Mouse (Mus musculus) CH12.LX (cell line): ENCODE results near the gene Fam169b. TPM values are rescaled to one million over a fixed set of nuclear protein-coding genes. Genes with fewer than 3 reads are reported as not detected.

Experiments used
- DNase-seq: peaks from one replicate; pipeline ENCODE4 v3.0.0-alpha.2; 2013; ENCODE audit errors: extremely low read depth
- H3K27ac ChIP-seq: 2 replicates; pipeline ENCODE4 v1.5.1; 2012; ENCODE audit warnings: low read depth, mild to moderate bottlenecking, control low read depth, moderate library complexity; ENCODE audit not compliant: insufficient read depth
- H3K27me3 ChIP-seq: replicated peaks from 2 replicates; pipeline ENCODE3; 2012; ENCODE audit warnings: inconsistent platforms
- H3K36me3 ChIP-seq, 2 experiments: replicated peaks in 1 of 2; 2 replicates each; pipeline versions ENCODE3 to v1.6.1; 2012; ENCODE audit warnings: inconsistent platforms in 1 of 2, low read length in 1 of 2, mild to moderate bottlenecking in 1 of 2, mixed read lengths in 1 of 2, moderate library complexity in 1 of 2; ENCODE audit not compliant: control insufficient read depth in 1 of 2, insufficient read depth in 1 of 2
- H3K4me1 ChIP-seq, 2 experiments: 2 replicates each; pipeline ENCODE4 v1.6.1; 2012; ENCODE audit warnings: inconsistent platforms in 1 of 2, moderate library complexity in 1 of 2; ENCODE audit not compliant: insufficient read depth in 2 of 2, control insufficient read depth in 1 of 2
- H3K4me2 ChIP-seq: 2 replicates; pipeline ENCODE4 v1.6.1; 2012; ENCODE audit warnings: low read depth, mild to moderate bottlenecking, control low read depth; ENCODE audit not compliant: poor library complexity, insufficient read depth, severe bottlenecking
- H3K4me3 ChIP-seq, 3 experiments: fragments of 150-350 bp in 1 of 3; sonication (generic) in 1 of 3; replicated peaks in 1 of 3; 2 replicates each; pipeline versions ENCODE3 to v1.5.1; 2011 to 2012; ENCODE audit warnings: low read depth in 2 of 3, low read length in 2 of 3, mild to moderate bottlenecking in 2 of 3, moderate library complexity in 2 of 3, control low read depth in 1 of 3, improper control_type of control experiment in 1 of 3, inconsistent platforms in 1 of 3, mixed read lengths in 1 of 3; ENCODE audit not compliant: poor library complexity in 1 of 3
- H3K79me2 ChIP-seq: replicated peaks from 2 replicates; pipeline ENCODE4 v1.6.1; 2012; ENCODE audit warnings: mild to moderate bottlenecking, moderate library complexity; ENCODE audit not compliant: control insufficient read depth, poor library complexity, insufficient read depth, severe bottlenecking; ENCODE audit errors: extremely low read depth
- H3K9ac ChIP-seq: 2 replicates; pipeline ENCODE4 v1.6.1; 2012; ENCODE audit warnings: low read depth, mild to moderate bottlenecking, control low read depth, moderate library complexity; ENCODE audit not compliant: insufficient read depth
- H3K9me3 ChIP-seq: replicated peaks from 2 replicates; pipeline ENCODE3; 2012; ENCODE audit warnings: low read length, inconsistent platforms, mixed read lengths
- ELF1 ChIP-seq: IDR thresholded peaks from 2 replicates; pipeline ENCODE4 v1.6.1; 2014; ENCODE audit warnings: low read depth, mild to moderate bottlenecking, inconsistent platforms, low read length, improper control_type of control experiment
- EP300 ChIP-seq: IDR thresholded peaks from 2 replicates; pipeline ENCODE4 v1.6.1; 2011; ENCODE audit warnings: low read length, improper control_type of control experiment
- ETS1 ChIP-seq: conservative IDR thresholded peaks from 2 replicates; pipeline ENCODE4 v1.6.1; 2012; ENCODE audit warnings: low read depth, mild to moderate bottlenecking, inconsistent platforms, low read length, improper control_type of control experiment, moderate library complexity
- GABPA ChIP-seq: IDR thresholded peaks from 2 replicates; pipeline ENCODE4 v1.6.1; 2012; ENCODE audit warnings: low read depth, low read length, improper control_type of control experiment, inconsistent platforms; ENCODE audit not compliant: insufficient replicate concordance
- IRF4 ChIP-seq: IDR thresholded peaks from 2 replicates; pipeline ENCODE4 v1.6.1; 2014; ENCODE audit warnings: low read depth, mild to moderate bottlenecking, inconsistent platforms, low read length, improper control_type of control experiment
- JUN ChIP-seq: IDR thresholded peaks from 2 replicates; pipeline ENCODE4 v1.6.1; 2011; ENCODE audit warnings: low read depth, mild to moderate bottlenecking, low read length, improper control_type of control experiment, moderate library complexity; ENCODE audit not compliant: insufficient read depth
- MAX ChIP-seq: IDR thresholded peaks from 2 replicates; pipeline ENCODE4 v1.6.1; 2011; ENCODE audit warnings: low read length, improper control_type of control experiment
- MYC ChIP-seq: IDR thresholded peaks from 2 replicates; pipeline ENCODE4 v1.6.1; 2011; ENCODE audit warnings: low read depth, mild to moderate bottlenecking, improper control_type of control experiment, low read length
- NELFE ChIP-seq: IDR thresholded peaks from 2 replicates; pipeline ENCODE4 v1.6.1; 2011; ENCODE audit warnings: low read depth, low read length, improper control_type of control experiment
- PAX5 ChIP-seq: IDR thresholded peaks from 2 replicates; pipeline ENCODE4 v1.6.1; 2012; ENCODE audit warnings: low read length, inconsistent platforms, mixed read lengths
- POLR2AphosphoS2 ChIP-seq: IDR thresholded peaks from 2 replicates; pipeline ENCODE4 v1.6.1; 2011; ENCODE audit warnings: low read depth, low read length, improper control_type of control experiment
- UBTF ChIP-seq: IDR thresholded peaks from 2 replicates; pipeline ENCODE4 v1.6.1; 2012; ENCODE audit warnings: low read depth, mild to moderate bottlenecking, inconsistent platforms, low read length, improper control_type of control experiment, moderate library complexity
- USF1 ChIP-seq: IDR thresholded peaks from 2 replicates; pipeline ENCODE4 v1.6.1; 2014; ENCODE audit warnings: low read depth, mild to moderate bottlenecking, inconsistent platforms, low read length, improper control_type of control experiment
- ZKSCAN1 ChIP-seq: IDR thresholded peaks from 2 replicates; pipeline ENCODE4 v1.6.1; 2012; ENCODE audit warnings: low read depth, inconsistent platforms, low read length, improper control_type of control experiment, borderline replicate concordance
- ZMIZ1 ChIP-seq: IDR thresholded peaks from 2 replicates; pipeline ENCODE4 v1.6.1; 2012; ENCODE audit warnings: low read depth, mild to moderate bottlenecking, inconsistent platforms, low read length, improper control_type of control experiment
- ZNF384 ChIP-seq: IDR thresholded peaks from 2 replicates; pipeline ENCODE4 v1.6.1; 2012; ENCODE audit warnings: low read depth, low read length, improper control_type of control experiment, inconsistent platforms
- dilution Hi-C: fragments of 300-500 bp; cut with MboI; formaldehyde crosslinking; loops from 2 replicates; pipeline ENCODE4 v1.14.3; 2020; ENCODE audit warnings: low sequenced_read_pairs; ENCODE audit not compliant: extremely low pct_unique_long_range_greater_than_20kb, extremely low pct_ligation_motif_present
- in situ Hi-C: fragments of 300-500 bp; cut with MboI; formaldehyde crosslinking; loops from 3 replicates; pipeline ENCODE4 v1.14.3; 2019; ENCODE audit warnings: low sequenced_read_pairs, low pct_ligation_motif_present, low pct_unique_long_range_greater_than_20kb, mixed read lengths
- polyA plus RNA-seq: library from polyadenylated mRNA; unstranded; fragments of >175 nt; gene quantifications from 2 replicates; pipeline ENCODE4 v1.2.1, GENCODE M21; 2012; ENCODE audit warnings: low read depth; ENCODE audit not compliant: insufficient read length
- total RNA-seq, 2 experiments: library from RNA; depleted of rRNA; stranded (reverse); fragments of 300-350 nt in 1 of 2; fragments of >200 nt in 1 of 2; gene quantifications; 2 replicates each; pipeline ENCODE4 v1.2.3; 2012 to 2014

The Fam169b gene
- total and polyA plus RNA-seq, 3 experiments, result 15.9 to 17.0 (median 16.2) TPM

DNA sequence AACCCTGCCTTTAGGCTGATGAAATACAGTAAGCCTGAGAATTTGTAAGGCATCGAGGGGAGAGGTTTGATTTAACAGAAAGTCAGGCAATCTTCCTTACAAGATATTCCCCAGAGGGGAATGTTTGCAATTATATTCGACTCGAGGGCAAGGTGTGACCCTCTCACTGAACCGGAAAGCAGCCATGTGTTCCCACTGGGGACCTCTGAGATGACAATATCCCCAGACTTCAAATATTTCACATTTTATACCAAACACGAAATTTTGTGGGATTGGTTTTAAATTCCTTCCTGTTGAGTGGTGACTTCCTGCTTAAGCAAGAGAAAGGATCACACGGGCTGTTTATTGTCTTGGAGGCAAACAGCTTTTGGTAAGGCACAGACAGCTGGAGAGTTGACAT is 6.9 kb upstream of the Fam169b start:
- dilution Hi-C loops, result no loop called here
- in situ Hi-C loops, result no loop called here
- no peaks in the 10 kb centered on the region for H3K9me3 ChIP-seq
- no peak overlapping the region for H3K4me3 ChIP-seq
- TF ChIP-seq MYC (no peak), ELF1 (no peak), IRF4 (no peak), POLR2AphosphoS2 (no peak), ETS1 (no peak), NELFE (no peak), EP300 (no peak), GABPA (no peak), JUN (no peak), MAX (no peak), ZKSCAN1 (no peak), ZMIZ1 (no peak), PAX5 (no peak), UBTF (no peak)
- H3K4me1 ChIP-seq, result peaks cover 7 to 15% of the 10 kb centered on the region in 2 experiments
- no peak overlapping the region for H3K9ac ChIP-seq
- no peak for DNase-seq
- H3K36me3 ChIP-seq, result no peaks in the 10 kb centered on the region
- no peaks in the 10 kb centered on the region for H3K79me2 ChIP-seq
- no peaks in the 10 kb centered on the region for H3K27me3 ChIP-seq
- no peak overlapping the region for H3K27ac ChIP-seq
- no peak overlapping the region for H3K4me2 ChIP-seq

DNA sequence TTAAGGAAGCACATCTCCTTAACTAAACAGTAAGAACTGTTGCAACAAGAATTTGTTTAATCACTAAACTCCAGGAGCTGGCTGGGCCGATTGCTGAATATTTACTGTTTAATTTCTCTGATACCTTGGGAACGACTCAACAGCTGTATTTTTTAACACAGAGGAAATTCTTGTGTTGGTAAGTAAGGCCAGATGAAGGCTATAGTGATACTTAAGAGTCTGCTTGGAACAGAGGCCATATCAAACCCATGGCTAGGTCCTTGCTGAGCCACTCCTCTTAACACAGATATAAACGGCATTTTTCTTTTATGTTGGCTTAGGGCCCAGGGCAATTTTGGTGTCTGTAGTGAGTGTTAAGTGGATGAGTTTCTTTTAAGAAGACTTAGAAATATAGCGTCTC is 3.1 kb upstream of the Fam169b start:
- TF ChIP-seq ZNF384, result no peak
- TF ChIP-seq MYC, result no peak
- TF ChIP-seq GABPA, result no peak
- no peak for TF ChIP-seq USF1
- dilution Hi-C loops (no loop called here), in situ Hi-C loops (no loop called here)
- no peaks in the 10 kb centered on the region for H3K27me3 ChIP-seq
- H3K4me2 ChIP-seq, result no peak overlapping the region
- H3K27ac ChIP-seq, result no peak overlapping the region
- no peaks in the 10 kb centered on the region for H3K79me2 ChIP-seq
- H3K4me1 ChIP-seq, result peaks cover 0 to 10% of the 10 kb centered on the region in 2 experiments; a peak in 2 of 4 replicates
- no peak overlapping the region for H3K9ac ChIP-seq
- no peaks in the 10 kb centered on the region for H3K36me3 ChIP-seq
- no peaks in the 10 kb centered on the region for H3K9me3 ChIP-seq
- H3K4me3 ChIP-seq, result no peak overlapping the region
- no peak for DNase-seq
